Mouse (Mus musculus): ENCODE measurements around the gene Pak1.

- no peak for TF ChIP-seq CTCF (conservative IDR thresholded peaks at IDR 0.05; ENCODE audit: low read length)
- TF ChIP-seq NANOG (IDR thresholded peaks at IDR 0.05; ENCODE audit: borderline replicate concordance, low read length) = no peak
- TF ChIP-seq POU5F1 (IDR thresholded peaks at IDR 0.05; ENCODE audit: borderline replicate concordance, low read length) = no peak
These were observed 58.2 kb downstream of the Pak1 start for GRCm38 (mm10) chr7:97846539-97846938.

Measured in E14TG2a.4 (cell line).